Mouse (Mus musculus) G1E (cell line): Measurements from ENCODE around the gene Zbtb40.

Experiments
- CTCF ChIP-seq: IDR thresholded peaks from 2 replicates; pipeline ENCODE4 v1.5.1; 2012; ENCODE audit warnings: low read depth, low read length, inconsistent platforms, mixed read lengths
- GATA1 ChIP-seq: IDR thresholded peaks from 2 replicates; pipeline ENCODE4 v1.6.1; 2012; ENCODE audit warnings: borderline replicate concordance, low read length, inconsistent platforms, mixed read lengths
- GATA2 ChIP-seq: IDR thresholded peaks from 2 replicates; pipeline ENCODE4 v1.6.1; 2012; ENCODE audit warnings: low read depth, low read length, inconsistent platforms, borderline replicate concordance
- POLR2AphosphoS5 ChIP-seq: IDR thresholded peaks from 2 replicates; pipeline ENCODE4 v1.6.1; 2012; ENCODE audit warnings: low read depth, low read length, inconsistent platforms; ENCODE audit not compliant: insufficient replicate concordance
- TAL1 ChIP-seq: conservative IDR thresholded peaks from 2 replicates; pipeline ENCODE4 v1.6.1; 2012; ENCODE audit warnings: low read depth, low read length, inconsistent platforms, mixed read lengths

- TF ChIP-seq GATA1 (no peak), CTCF (no peak), POLR2AphosphoS5 (no peak), TAL1 (no peak), GATA2 (no peak)
Measured at GRCm38 (mm10) chr4:137006966-137007365, 41.6 kb downstream of the Zbtb40 start.
